Mouse (Mus musculus) neural tube, postnatal 0 days (tissue): ENCODE data around the gene Gopc. TPM values are rescaled to one million over a fixed set of nuclear protein-coding genes. Genes with fewer than 3 reads are reported as not detected.

Source experiments
- polyA plus RNA-seq: library from polyadenylated mRNA; unstranded; fragments of >200 nt; fragmentation: Nextera tagmentation; extraction: Ambion mirVana; gene quantifications from 2 replicates; pipeline ENCODE4 v1.2.1, GENCODE M21; 2015

Gene Gopc
- 30.8 and 33.5 TPM in 2 replicates for polyA plus RNA-seq

DNA sequence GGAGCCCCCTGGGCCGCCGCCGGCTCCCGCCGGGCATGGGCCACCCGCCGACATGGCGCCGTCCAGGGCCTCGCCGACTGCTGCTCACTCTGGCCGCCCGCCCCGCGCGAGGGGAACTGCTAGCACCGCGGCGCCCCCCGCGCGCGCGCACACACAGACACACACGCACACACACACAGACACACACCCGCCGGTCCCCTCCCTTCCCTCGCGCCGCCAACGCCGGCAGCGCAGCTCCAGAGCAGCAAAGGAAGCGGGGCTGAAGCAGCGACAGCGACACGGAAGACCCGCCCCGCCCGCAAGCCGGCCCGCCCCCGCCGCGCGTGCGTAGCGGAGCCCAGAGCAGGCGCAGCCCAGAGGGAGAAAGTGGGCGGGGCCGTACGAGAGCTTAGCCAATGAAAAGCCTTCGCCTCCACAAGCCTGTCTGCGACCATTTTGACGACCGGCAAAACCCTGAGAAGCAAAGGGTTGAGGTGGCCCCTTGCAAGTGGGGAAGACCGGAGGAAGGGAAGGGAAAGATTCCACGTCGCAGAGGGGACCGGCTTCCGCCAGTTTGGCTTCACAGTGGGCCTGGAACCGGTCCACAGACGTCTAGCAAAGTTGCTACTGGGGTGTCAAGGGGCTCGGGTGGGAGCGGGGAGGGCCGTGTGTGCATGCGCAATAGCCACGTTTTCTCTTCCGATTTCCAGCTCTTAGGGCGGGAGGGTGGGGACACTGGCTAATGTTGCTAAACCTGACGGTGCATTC, at the start of gene Gopc:
TSS of gene Gopc (minus strand) at position 280 of the 747 bp plus-strand sequence.

GRCm38 (mm10) chr10:52417299-52417997, 35.5 kb upstream of the Gopc start, which contains the start of gene Nus1:
Gene Nus1, plus strand, starts transcription at chr10:52417547.

DNA sequence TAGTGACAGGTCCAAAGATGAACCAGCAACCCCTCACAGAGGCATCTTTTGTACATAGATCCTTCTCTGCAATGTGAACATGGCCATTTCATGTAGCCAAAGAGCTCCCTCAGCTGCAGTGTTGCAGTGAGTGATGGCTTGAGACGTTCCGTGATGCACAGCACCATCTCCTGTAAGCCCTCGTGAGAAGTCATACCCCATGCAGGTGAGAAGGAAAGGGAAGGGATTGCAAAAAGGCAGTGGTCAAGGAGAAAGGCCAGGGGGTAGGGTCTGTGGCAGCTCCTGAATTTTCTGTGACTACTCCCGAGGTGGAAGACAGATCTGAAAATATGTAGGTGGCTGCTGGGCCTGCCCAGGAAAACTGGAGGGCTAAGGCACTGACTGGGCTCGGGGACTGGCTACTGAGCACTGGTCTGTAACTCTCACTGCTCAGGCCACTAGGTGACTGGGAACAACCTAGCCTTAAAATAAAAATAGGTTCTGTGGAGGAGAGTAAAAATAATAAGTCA, 7.1 kb upstream of the Gopc start, which contains the start of gene Nepn:
TSS of gene Nepn (plus strand) at position 51 of the 509 bp plus-strand sequence.

DNA sequence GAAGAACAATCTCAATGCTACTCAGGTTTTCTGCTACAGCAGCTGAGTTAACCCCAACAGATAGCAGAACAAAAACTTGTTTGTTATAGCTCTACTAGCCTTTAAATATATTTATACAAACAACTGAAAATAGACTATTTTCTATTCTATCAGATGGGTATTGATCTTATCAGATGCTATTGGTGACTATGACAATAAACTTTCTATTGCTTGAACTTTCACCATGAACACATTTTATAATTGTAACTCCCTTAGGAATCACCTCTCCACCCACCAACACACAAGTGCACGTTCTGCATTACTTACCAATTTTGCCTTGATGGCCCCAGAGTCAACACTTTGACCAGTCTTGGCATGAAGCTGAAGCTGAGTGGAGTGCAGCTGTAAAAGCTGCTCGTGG, 23.5 kb downstream of the Gopc start, which contains the start of gene Gm26741:
TSS of gene Gm26741 (plus strand) at position 301 of the 400 bp plus-strand sequence.

Other genes starting within 250 kb of the Gopc start
- not detected in 2 replicates for gene Ros1, start 186.9 kb downstream of the Gopc start, polyA plus RNA-seq
- 19.9 and 21.9 TPM in 2 replicates for gene Dcbld1, start 148.5 kb downstream of the Gopc start, polyA plus RNA-seq
- not detected in 2 replicates for gene Gm26741, start 23.4 kb downstream of the Gopc start, polyA plus RNA-seq
- not detected in 2 replicates for gene Nepn, start 6.8 kb upstream of the Gopc start, polyA plus RNA-seq
- gene Nus1, start 35.4 kb upstream of the Gopc start, polyA plus RNA-seq: 21.8 and 22.1 TPM in 2 replicates